Mouse (Mus musculus): ENCODE measurements at regions not wholly inside any gene's neighbourhood (a gene's known extent, or its start where the extent isn't known, plus 50 kb on each side); places are given as distances from the start of the nearest gene placed in this dataset.

GRCm38 (mm10) chr15:74418635-74419034 lies 217.5 kb downstream of the Mroh4 start:
- Histone ChIP-seq H3K4me1 (replicated peaks) (peaks cover 10% of the 10 kb centered on the region; the same call in 1 of the 2 replicates), H3K36me3 (no peaks in the 10 kb centered on the region), H3K27me3 (ENCODE audit: insufficient read depth, poor library complexity, severe bottlenecking) (no peaks in the 10 kb centered on the region), H3K4me3 (no peak overlapping the region), H3K9me3 (no peaks in the 10 kb centered on the region), H3K27ac (no peak overlapping the region)
- 91% methylated on average over 7 of the region's 7 CpGs for WGBS
- DNase-seq (ENCODE audit: low spot score): no peak

DNA sequence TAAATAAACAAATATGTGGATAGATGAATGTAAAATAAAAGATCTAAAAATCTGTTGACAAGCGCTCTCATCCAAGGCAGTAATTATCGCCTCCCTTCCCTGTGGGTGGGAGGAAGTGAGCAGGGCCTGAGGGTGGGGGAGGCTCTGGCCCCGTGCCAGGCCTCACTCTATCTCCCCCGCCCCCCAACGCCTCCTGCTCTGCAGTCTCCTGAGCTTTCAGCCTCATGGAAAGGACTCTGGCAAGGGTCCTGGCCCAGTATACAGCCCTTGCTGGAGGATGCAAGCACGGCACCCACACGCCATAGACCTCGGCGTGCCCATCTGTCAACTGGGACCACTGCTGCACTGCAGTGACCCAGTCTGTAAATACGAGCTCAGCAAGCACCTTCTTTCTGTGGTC lies 222.9 kb downstream of the Mroh4 start:
- H3K27me3 ChIP-seq (ENCODE audit: insufficient read depth, poor library complexity, severe bottlenecking): no peaks in the 10 kb centered on the region
- H3K9me3 ChIP-seq: no peaks in the 10 kb centered on the region
- WGBS: 77% methylated on average over 10 of the region's 10 CpGs
- 0 out of 2 replicates have a peak, but pooled peaks cover 10% of the 10 kb centered on the region for H3K4me1 ChIP-seq (replicated peaks)
- no peak overlapping the region for H3K4me3 ChIP-seq
- no peaks in the 10 kb centered on the region for H3K36me3 ChIP-seq
- H3K27ac ChIP-seq: no peak overlapping the region
- DNase-seq (ENCODE audit: low spot score): no peak

DNA sequence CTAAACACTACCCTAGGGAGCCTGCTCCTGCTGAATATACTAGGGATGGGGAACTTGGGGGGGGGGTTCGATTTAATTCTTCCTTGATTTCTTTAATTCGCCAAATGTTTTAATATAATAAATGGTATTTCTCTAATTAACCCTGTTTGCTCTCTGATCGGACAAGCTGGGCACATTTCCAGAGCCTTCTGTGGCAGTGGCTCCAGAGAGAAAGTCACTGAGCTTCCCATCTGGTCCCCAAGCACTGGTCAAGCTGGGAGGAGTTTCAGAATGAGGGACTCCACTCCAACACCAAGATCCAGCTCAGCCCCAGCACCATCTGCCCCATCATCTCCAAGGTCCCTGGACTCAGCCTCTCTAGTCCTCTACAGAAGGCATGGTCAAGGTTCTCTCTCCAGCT lies 223.9 kb downstream of the Mroh4 start:
- no peaks in the 10 kb centered on the region for H3K36me3 ChIP-seq
- no peak overlapping the region for H3K27ac ChIP-seq
- no peak for DNase-seq (ENCODE audit: low spot score)
- H3K4me3 ChIP-seq: no peak overlapping the region
- H3K9me3 ChIP-seq: no peaks in the 10 kb centered on the region
- 82% methylated on average over 3 of the region's 3 CpGs for WGBS
- no peaks in the 10 kb centered on the region for H3K27me3 ChIP-seq (ENCODE audit: insufficient read depth, poor library complexity, severe bottlenecking)
- H3K4me1 ChIP-seq (replicated peaks): peaks cover 14% of the 10 kb centered on the region

DNA sequence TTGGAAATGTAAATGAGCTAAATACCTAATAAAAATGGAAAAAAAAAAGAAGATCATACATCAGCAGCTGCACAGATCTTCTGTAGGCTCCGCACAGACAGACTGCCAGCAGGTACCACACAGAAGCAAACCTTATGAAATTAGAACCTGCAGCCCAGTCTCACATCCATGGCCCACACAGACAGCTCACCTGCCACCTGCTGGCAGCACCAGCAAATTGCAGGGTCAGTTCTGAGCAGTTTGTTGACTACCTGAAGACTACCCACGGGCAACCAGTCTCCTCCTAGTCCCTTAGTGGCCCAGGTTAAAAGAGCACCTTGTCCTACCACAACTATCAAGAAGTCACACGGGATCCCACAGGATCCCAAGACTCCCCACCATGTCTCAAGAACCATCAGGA lies 225.1 kb downstream of the Mroh4 start:
- Histone ChIP-seq H3K4me3 (no peak overlapping the region), H3K27ac (no peak overlapping the region), H3K9me3 (no peaks in the 10 kb centered on the region), H3K27me3 (ENCODE audit: insufficient read depth, poor library complexity, severe bottlenecking) (no peaks in the 10 kb centered on the region), H3K36me3 (no peaks in the 10 kb centered on the region), H3K4me1 (replicated peaks) (peaks cover 22% of the 10 kb centered on the region)
- 75% methylated on average over 3 of the region's 3 CpGs for WGBS
- DNase-seq (ENCODE audit: low spot score): peak; percentile 37

GRCm38 (mm10) chr15:74404866-74405265 lies 231.3 kb downstream of the Mroh4 start:
- H3K4me1 ChIP-seq (replicated peaks): peaks cover 12% of the 10 kb centered on the region
- H3K27ac ChIP-seq: no peak overlapping the region
- H3K4me3 ChIP-seq: no peak overlapping the region
- H3K9me3 ChIP-seq: no peaks in the 10 kb centered on the region
- 81% methylated on average over 6 of the region's 6 CpGs for WGBS
- no peak for DNase-seq (ENCODE audit: low spot score)
- H3K36me3 ChIP-seq: no peaks in the 10 kb centered on the region
- H3K27me3 ChIP-seq (ENCODE audit: insufficient read depth, poor library complexity, severe bottlenecking): no peaks in the 10 kb centered on the region

DNA sequence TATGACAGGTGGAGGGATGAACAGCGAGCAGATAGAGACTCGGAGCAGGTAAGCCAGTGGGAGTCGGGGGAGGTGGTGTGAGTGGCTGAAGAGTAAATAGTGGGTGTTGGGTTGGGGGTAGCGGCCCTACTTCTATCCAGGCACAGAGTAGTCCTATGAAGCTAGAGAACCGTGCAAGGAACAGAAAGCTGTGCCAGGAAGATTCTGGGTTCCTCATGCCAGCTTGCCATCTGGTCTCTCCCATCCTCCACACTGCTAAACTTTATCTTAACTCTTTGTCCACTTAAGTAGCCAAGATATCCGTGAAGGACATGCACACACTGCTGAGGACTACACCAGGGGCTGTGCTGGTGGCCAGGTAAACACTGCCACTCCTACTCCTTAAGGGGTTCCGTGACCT lies 234.9 kb downstream of the Mroh4 start:
- Histone ChIP-seq H3K9me3 (no peaks in the 10 kb centered on the region), H3K27me3 (ENCODE audit: insufficient read depth, poor library complexity, severe bottlenecking) (no peaks in the 10 kb centered on the region), H3K4me1 (replicated peaks) (no peaks in the 10 kb centered on the region; the same call in 1 of the 2 replicates), H3K27ac (no peak overlapping the region), H3K4me3 (no peak overlapping the region), H3K36me3 (no peaks in the 10 kb centered on the region)
- 89% methylated on average over 7 of the region's 7 CpGs for WGBS
- DNase-seq (ENCODE audit: low spot score): no peak

GRCm38 (mm10) chr15:74396029-74396428 lies 240.1 kb downstream of the Mroh4 start:
- no peak for DNase-seq (ENCODE audit: low spot score)
- WGBS: 92% methylated on average over 8 of the region's 8 CpGs
- Histone ChIP-seq H3K36me3 (no peaks in the 10 kb centered on the region), H3K27ac (no peak overlapping the region), H3K9me3 (no peaks in the 10 kb centered on the region), H3K27me3 (ENCODE audit: insufficient read depth, poor library complexity, severe bottlenecking) (0 out of 2 replicates have a peak, but pooled peaks cover 3% of the 10 kb centered on the region), H3K4me1 (replicated peaks) (no peaks in the 10 kb centered on the region), H3K4me3 (no peak overlapping the region)

DNA sequence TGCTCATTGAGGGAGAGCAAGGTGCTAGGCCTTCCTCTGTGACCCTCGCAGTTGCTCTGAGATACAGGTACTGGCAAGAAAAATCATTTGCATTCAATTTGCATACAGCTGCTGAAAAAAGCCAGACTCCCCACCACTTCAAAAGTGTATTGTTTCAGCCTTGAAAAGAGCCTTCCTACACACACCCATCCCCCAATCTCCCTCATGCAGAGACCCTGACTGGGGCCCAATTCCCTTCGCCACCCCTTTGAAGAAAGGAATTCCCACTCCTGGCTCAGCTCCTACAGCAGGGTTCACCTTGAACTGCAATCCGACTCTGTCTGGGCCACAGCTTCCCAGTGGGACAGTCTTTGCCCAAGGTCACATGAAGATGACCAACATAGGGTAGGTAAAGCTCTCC lies 248.6 kb downstream of the Mroh4 start:
- 16% methylated on average over 3 of the region's 3 CpGs for WGBS
- no peak for DNase-seq (ENCODE audit: low spot score)
- H3K27ac ChIP-seq: peak overlapping the region; percentile 3; the same call in 1 of the 2 replicates

DNA sequence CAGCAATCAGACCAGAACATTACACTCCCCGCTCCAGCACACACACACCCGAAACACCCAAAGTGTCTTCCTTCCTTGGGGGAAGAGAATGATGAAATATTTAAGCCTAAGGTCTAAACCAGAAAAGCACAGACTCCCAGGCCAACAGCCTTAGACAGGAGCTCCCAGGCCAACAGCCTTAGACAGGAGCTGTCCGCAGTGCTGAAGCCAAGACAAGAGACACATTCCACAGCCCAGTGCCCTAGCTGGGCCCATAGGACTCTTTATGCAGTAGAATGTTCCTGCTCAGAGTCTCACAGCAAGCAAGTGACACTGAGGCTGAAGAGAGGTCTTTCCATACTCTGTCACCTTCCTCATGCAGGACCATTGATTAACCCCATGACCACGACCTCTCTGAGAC lies 253.6 kb downstream of the Mroh4 start:
- Histone ChIP-seq H3K4me1 (replicated peaks) (peaks cover 22% of the 10 kb centered on the region), H3K9me3 (no peaks in the 10 kb centered on the region), H3K27ac (no peak overlapping the region), H3K27me3 (ENCODE audit: insufficient read depth, poor library complexity, severe bottlenecking) (no peaks in the 10 kb centered on the region), H3K36me3 (no peaks in the 10 kb centered on the region), H3K4me3 (no peak overlapping the region)
- 65% methylated on average over 4 of the region's 4 CpGs for WGBS
- DNase-seq (ENCODE audit: low spot score): peak; percentile 67

More for the DNA sequence above, 248.6 kb downstream of the Mroh4 start:
- Histone ChIP-seq H3K27me3 (ENCODE audit: insufficient read depth, poor library complexity, severe bottlenecking) (no peaks in the 10 kb centered on the region), H3K36me3 (no peaks in the 10 kb centered on the region), H3K9me3 (no peaks in the 10 kb centered on the region), H3K4me1 (replicated peaks) (peaks cover 33% of the 10 kb centered on the region), H3K4me3 (no peak overlapping the region)

DNA sequence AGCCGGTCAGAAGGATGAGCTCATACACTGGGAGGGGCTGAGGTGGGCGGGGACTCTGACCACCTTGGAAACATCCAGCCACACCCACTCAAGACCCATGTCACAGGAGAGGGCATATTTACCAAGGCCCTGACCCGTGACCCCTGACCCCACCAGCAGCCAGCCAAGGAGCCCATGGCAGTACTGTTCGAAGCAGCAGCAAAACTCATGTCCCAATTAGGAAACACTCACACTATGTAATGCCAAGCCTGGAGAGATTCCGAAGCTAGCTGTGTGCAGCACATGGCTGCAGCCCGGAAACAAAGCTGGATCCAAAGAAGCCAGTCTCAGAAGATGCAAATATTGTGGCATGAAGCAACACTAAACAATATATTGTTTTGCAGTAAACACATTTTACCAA lies 256.8 kb downstream of the Mroh4 start:
- no peaks in the 10 kb centered on the region for H3K9me3 ChIP-seq
- H3K27ac ChIP-seq: no peak overlapping the region
- H3K36me3 ChIP-seq: no peaks in the 10 kb centered on the region
- no peak overlapping the region for H3K4me3 ChIP-seq
- no peaks in the 10 kb centered on the region for H3K27me3 ChIP-seq (ENCODE audit: insufficient read depth, poor library complexity, severe bottlenecking)
- no peak for DNase-seq (ENCODE audit: low spot score)
- WGBS: 81% methylated on average over 6 of the region's 6 CpGs
- peaks cover 5% of the 10 kb centered on the region for H3K4me1 ChIP-seq (replicated peaks)

GRCm38 (mm10) chr15:74369461-74369860 lies 266.7 kb downstream of the Mroh4 start:
- H3K4me1 ChIP-seq (replicated peaks): 0 out of 2 replicates have a peak, but pooled peaks cover 5% of the 10 kb centered on the region
- no peaks in the 10 kb centered on the region for H3K36me3 ChIP-seq
- no peak overlapping the region for H3K4me3 ChIP-seq
- H3K9me3 ChIP-seq: no peaks in the 10 kb centered on the region
- WGBS: 78% methylated on average over 3 of the region's 3 CpGs
- no peaks in the 10 kb centered on the region for H3K27me3 ChIP-seq (ENCODE audit: insufficient read depth, poor library complexity, severe bottlenecking)
- H3K27ac ChIP-seq: no peak overlapping the region
- DNase-seq (ENCODE audit: low spot score): no peak

- Histone ChIP-seq H3K4me1 (replicated peaks) (peaks cover 12% of the 10 kb centered on the region), H3K27ac (peak overlapping the region; percentile 45), H3K4me3 (no peak overlapping the region), H3K36me3 (no peaks in the 10 kb centered on the region), H3K27me3 (ENCODE audit: insufficient read depth, poor library complexity, severe bottlenecking) (no peaks in the 10 kb centered on the region), H3K9me3 (peaks cover 6% of the 10 kb centered on the region; the same call in 1 of the 2 replicates)
- 45% methylated on average over 4 of the region's 4 CpGs for WGBS
- no peak for DNase-seq (ENCODE audit: low spot score)
Measured at GRCm38 (mm10) chr15:74347911-74348310, 288.2 kb downstream of the Mroh4 start.

GRCm38 (mm10) chr15:74343591-74343990 lies 292.6 kb downstream of the Mroh4 start:
- no peaks in the 10 kb centered on the region for H3K27me3 ChIP-seq (ENCODE audit: insufficient read depth, poor library complexity, severe bottlenecking)
- DNase-seq (ENCODE audit: low spot score): no peak
- 84% methylated on average over 6 of the region's 6 CpGs for WGBS
- no peak overlapping the region for H3K27ac ChIP-seq
- no peak overlapping the region for H3K4me3 ChIP-seq
- peaks cover 11% of the 10 kb centered on the region for H3K4me1 ChIP-seq (replicated peaks)
- no peaks in the 10 kb centered on the region for H3K9me3 ChIP-seq
- no peaks in the 10 kb centered on the region for H3K36me3 ChIP-seq

DNA sequence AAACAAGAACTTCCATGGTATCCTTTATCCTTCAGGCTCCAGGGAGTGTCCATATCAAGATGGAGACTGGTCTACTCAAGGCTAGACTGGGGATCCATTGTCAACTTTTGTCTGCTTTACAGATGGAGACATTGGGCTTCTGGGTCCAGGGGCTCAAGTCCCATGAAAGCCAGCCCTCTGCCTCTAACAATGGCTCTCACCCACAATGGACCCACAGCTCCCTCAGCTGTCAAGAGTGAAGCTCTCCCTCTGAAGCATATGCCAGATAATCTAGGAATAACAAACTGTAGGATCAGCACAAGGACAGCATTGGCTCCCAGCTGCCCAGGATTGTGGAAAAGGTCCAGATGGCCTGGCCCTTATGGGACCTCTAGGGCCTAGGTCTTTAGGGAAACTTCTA lies 302.3 kb downstream of the Mroh4 start:
- H3K4me1 ChIP-seq (replicated peaks): peaks cover 7% of the 10 kb centered on the region; the same call in 1 of the 2 replicates
- no peaks in the 10 kb centered on the region for H3K9me3 ChIP-seq
- H3K4me3 ChIP-seq: no peak overlapping the region
- DNase-seq (ENCODE audit: low spot score): no peak
- H3K27ac ChIP-seq: no peak overlapping the region
- no peaks in the 10 kb centered on the region for H3K27me3 ChIP-seq (ENCODE audit: insufficient read depth, poor library complexity, severe bottlenecking)
- H3K36me3 ChIP-seq: no peaks in the 10 kb centered on the region

All from hindbrain, embryonic 10.5 days (tissue).